Mouse (Mus musculus) spleen, postnatal 4 days (tissue): Measurements from ENCODE around the gene Fbxo11.

ENCODE experiments used
- DNase-seq, 2 experiments: peaks; one replicate each; pipeline ENCODE4 v3.0.0; 2022; ENCODE audit warnings: low spot score in 2 of 2

The Fbxo11 gene

DNA sequence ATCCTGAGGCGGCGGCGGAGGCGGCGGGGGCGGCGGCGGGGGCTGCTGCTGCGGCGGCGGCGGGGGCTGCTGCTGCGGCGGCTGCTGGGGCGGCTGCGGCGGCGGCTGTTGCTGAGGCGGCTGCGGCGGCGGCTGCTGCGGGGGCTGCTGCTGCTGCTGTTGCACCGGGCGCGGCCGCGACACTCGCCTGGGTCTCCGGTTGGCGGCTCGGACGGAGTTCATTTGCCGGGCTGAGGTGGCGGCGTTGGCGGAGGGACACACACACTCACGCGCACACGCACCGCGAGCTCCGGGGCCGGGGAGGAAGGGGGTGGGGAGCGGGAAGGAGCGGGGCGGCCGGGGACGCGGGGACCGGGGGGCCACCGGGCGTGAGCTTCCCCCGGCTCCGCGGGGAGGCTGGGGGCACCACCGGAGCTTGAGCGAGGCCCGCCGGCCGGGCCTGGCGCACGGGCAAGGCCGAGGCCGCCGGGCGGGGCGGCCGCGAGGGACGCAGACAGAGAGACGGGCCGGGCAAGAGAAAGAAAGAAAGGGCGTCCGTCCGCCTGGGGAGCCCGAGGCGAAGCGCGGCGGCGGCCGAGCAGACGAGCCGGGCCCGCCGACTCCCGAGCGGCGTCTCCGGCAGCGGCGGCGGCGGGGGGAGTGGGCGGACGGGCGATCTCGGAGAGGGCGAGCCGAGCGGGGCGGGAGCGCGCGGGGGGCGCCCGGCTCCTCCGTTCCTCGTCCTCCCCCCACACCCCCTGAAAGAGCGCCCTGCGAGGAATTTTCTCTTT is at the start of gene Fbxo11:
Gene Fbxo11 (minus strand): TSS at position 261 of the 770 bp plus-strand sequence.
- peak; percentile 63 to 85 for DNase-seq

DNA sequence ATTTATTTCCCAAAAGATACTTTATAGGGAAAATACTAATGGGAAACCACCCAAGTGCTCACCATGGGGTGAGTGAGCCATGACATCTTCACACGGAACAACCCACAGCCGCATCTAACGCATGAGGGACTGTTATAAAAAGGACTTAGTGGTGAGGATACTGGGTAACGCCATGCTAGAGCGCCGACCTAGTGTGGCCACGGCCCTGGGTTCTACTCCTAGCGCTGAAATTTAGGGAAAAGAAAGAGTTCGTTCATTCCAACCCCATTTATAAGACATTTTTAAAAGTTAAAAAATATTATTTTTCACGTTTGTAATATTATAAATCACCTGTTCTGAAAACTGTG is 48.8 kb upstream of the Fbxo11 start:
- no peak for DNase-seq

DNA sequence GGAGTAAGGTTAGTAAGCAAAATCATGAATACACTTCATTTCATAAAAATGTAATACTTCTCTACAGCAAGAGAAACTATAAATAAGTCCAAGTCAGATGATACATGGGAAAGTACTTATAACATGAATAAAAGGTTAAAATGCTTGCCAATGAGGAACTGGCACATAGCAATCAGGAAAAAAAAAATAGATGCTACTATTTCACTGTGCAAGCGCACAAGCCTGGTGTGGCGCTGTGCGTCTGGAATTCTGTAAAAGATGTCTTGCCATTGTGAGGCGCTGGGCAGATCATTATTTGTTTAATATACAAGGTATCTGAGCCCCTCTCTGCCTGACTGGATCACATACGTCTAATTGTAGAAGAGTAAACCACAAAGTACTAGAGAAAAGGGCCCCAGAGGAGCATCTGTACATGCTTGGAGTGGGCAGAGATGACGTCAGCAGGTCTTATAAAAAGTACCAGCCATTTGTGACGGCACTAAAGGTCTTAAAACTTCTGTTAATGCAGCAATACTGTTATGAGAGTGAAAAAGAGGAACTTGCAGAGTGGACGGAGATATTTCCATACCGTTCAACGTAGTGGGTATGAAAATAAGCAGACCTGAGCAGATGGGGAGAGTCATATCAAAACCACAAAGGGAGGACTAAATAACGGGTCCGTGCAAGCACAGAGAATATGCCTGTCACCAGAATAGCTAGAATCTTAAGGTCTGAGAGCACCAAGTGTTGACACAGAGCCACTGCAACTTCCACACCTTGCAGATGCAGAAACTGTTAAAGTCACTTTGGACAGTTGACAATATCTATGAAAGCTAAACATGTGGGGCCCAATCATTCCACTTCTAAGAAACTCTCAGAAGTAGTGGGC is 48.2 kb upstream of the Fbxo11 start:
- DNase-seq, result no peak

DNA sequence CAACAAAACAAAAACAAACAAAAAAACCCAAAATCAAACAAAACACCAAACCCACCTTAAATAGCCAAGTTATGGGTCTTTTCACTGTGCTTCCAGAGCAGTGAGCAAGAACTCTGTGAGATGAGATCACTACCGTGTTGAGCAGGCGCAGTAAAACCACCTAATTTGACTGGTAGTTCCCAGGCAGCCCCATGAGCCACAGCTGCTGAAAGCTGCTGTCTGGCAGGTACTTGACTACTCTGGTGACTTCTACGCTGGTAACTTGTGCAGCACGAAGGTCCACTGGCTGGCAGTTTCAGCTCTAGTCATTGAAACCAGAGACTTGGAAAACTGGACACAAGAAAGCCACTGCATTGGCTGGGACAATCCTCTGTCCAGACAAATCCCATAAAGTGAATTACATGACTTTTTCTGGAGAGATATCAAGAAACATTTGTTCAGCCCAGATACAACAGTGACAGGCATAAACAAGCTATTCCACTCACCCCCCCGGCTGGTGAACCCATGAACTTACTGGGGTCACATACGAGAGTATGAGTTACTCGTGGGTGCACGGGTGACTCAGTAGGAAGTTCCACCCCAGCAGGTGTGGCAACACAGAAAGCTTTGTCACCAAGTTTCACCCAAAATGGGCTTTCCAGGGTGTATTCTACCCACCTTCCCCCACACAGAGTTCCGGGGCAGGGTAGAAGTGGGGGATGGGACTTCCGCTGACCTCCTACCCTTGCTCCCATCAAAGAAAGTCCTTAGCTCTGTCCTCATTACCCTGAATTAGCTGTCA is 47.0 kb upstream of the Fbxo11 start:
- DNase-seq, result peak in 1 of 2 experiments; percentile 46

DNA sequence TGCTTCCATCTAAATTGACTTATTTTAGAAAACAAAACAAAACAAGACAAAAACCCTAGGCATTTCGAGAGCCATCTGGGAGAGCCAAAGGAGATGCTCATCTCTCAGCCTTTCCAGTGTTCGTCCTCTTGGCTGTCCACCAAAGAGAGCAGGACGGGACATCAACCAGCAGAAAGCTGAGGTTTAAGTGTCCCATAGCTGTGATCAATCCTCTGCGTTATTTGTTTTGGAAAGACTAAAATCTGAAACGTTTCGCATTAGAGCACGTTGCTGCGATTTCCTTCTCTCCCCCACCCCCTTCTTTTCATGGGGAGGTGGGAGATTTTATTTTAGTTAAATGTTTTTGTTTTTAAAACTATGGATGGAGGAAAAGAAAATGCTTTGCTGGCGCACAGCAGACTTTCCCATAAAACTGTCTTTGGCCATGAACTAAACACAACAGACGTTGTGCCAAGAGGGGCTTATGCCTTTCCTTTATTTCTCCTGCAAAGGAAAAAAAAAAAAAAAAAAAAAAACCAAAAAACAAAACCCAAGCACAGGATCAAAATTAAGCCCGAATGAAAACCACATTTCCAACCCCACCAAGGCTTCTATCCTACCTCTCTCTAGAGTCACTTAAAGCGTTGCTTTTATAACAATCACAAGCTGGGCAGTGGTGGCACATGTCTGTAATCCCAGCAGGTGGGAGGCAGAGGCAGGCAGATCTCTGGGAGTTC is 46.1 kb upstream of the Fbxo11 start:
- no peak for DNase-seq

DNA sequence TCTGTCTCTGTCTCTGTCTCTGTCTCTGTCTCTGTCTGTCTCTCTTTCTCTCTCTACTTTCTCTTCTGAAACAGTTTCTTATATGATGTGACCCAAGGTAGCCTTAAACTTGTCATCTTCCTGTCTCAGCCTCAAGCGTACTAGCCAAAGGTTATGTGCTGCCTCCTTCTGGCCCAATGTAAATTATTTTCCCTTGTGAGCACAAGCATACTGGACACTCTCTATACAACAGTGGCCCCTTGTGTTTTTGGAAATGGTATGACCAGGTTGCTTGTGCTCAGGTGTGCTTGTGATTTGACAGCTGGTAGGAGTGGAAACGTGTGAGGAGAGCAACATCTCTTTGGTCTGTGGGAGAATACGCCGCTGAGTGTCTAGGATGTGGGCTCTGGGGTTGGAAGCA is 42.6 kb upstream of the Fbxo11 start:
- DNase-seq, result no peak

DNA sequence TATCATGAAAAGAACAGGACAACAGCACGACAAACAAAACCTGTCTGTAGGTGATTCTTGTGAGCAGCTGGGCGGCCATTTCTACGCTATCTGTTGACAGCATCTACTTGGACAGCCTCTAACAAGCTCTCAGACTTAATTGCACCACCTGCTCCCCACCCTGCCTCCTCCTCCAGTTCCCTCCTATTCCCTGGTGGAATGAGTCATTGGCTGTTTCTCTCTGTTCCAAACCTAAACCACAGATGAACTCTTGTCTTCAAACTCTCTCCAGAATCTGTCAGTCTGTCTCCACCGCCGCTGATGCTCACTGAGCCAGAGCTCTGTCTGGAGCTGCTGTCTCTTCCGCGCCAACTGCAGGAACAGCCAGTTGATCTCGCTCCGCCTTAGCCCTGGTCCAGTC is 41.3 kb upstream of the Fbxo11 start:
- DNase-seq, result no peak

DNA sequence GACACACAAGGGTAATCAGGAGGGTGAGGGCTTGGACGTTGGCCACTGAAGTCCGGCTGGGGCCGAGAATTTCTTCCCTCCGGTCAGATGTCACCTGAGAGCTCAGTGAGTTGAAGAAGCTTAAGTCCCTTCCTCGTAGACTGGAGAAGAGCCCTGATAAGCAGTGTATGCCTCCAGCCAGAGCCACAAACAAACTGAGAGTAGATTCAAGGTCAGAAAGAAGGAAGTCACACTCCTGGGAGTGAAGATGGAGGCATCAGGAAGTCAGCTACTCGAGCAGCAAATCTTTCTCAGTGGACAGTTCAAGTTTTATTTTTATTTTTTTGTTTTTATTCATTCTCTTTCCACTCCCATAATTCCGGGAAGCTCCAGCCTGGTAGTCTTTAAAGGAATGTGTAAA is 37.5 kb upstream of the Fbxo11 start:
- DNase-seq, result no peak

DNA sequence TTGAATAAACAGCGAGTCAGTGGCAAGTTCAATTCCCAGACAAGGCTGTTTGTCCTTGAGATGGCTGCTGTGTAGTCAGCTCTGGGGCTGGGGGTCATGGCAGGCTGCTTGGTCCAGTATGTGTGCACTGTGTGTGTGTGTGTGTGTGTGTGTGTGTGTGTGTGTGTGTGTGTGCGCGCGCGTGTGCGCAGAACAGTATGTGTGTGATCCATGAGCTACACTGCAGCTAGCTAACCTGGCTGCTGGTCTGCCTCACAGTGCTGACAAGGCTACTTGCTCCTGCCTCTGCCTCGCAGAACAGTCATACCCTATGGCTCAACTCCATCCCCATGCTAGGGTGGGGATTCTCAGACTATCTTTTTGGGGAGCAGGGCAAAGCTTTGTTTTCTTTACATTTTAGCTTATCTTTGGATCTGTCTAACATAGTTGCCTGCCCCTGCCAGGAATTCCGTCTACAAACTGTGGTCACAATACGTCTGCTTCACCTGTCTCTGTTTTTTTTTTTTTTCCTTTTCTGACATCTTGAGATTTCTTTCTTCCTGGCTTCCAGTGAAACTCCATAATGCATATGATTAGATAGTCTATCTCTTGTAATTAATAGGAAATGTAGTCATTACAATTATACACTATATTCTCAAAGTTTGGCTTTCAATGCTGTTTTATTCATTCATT is 33.2 kb upstream of the Fbxo11 start:
- DNase-seq, result no peak

DNA sequence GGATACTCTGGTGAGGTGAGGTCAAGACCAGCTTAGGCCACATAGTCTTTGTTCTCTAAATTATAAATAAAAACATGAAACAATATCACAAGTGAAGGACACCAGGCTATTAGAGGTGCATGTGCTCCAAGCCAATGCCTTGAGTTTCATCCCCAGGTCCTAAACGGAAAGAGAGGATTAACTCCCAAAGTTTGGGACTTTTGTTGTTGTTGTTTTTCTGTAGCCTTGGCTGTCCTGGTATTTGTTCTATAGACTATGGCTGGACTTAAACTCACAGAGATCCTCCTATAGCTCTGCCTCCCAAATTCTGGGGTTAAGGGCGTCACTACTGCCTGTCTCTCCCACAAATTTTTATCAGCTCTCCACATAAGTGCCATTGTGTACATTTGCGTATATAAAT is 32.5 kb upstream of the Fbxo11 start:
- no peak for DNase-seq

DNA sequence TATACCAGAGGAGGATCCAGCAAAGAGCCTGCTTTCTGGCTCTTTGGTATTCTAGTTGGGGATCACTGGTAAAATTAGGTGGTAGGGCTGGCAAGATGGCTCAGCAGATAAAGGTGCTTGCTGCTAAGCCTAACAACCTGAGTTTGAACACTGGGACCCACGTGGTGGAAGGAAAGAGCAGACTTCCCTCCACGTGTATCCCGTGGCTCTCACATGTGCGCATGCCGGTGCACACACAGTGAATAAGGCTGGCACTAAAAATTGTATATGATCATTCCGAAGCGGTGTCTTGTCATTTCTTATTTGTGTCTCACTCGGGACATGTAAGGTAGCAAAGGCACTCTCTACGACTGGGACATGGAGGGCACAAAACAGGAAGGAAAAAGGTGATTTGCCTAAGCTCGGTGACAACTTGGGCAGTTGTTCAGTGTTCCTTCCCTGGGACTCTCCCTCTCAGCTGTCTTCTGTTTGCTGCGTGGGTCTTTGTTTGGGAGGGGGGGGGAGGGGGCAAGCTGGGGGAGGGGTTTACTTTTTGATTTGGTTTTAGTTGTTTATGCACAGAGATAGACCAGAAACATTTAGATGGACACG is 31.8 kb upstream of the Fbxo11 start:
- DNase-seq, result no peak

DNA sequence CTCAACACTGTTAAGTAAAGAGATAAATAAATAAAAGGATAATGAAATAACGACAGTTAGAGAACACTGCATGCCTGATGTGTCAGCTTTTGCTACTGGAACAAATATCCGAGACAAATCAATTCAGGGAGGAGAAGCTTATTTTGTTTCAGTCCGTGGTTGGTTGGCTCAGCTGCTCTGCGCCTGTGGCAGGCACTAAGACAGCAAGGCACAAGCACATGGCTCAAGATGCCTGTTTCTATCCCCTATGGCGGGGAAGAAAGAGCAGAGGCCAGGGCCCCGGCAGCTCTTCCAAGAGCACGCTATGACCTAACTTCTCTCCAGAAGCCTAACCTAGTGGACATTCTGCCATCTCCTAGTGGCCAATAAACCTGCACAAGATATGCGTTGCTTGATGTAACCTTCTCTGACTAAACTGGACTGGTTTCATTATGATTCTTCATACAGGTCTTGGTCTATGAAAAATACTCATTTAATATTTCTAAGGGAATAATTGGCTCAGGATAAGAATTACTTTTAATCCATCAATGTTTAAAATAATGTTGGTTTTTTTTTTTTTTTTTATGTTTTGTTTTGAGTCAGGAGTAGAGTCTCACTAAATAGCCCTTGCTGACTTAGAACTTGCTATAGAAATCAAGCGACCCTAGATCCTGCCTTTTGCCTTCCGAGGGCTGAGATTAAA is 30.6 kb upstream of the Fbxo11 start:
- DNase-seq, result no peak

DNA sequence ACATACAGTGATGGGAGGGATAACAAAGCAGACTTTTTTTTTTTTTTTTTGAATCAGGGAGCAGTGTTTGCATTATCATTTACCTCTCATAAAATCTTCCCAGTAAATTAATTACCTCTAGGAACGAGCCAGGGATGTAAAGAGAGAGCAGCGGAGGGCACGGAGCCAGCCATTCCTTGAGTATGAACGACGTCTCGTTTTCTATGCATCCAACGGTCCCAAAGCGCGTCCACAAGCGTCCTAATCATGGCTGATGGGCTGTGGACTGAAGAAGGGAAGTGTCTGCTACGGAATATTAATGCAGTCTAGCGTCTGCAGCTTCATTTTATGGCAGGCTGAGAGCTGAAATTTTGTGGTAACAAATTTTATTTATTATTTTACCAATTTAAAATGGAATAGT is 29.2 kb upstream of the Fbxo11 start:
- no peak for DNase-seq

DNA sequence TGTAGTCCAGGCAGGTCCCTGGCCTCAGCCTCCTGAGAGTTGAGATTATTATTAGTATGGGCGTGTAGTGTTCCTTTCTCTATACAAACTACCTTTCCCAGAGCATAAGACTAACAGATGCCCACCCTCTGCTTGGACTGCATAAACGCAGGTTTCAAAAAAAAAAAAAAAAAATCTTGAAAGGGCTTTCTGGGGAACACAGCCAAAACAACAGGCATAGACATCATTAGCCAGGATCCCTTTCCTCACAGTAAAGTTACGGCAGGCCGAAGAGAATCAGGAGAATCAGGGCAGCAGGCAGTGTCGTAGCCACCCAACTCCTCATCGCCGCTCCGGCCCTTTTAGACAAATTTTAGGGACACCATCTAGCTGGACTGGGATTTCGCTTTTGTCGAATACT is 28.7 kb upstream of the Fbxo11 start:
- DNase-seq, result no peak

DNA sequence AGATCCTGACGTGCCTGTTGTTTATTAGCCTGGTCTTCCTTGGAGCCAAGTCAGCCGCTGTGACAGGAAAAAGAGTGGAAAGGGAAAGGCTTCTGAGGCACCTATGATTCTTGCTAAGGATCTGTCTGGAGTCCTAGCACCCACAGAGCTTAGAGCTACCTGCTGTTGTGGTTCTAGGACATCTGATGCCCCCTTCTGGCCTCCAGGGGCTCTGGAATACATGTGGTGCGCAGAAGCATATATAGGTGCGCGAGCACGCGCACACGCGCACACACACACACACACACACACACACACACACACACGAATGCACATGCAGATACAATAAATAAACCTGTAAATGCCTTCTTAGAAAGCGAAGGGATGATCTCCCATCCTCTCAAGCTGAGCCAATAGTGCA is 20.9 kb upstream of the Fbxo11 start:
- DNase-seq, result no peak

DNA sequence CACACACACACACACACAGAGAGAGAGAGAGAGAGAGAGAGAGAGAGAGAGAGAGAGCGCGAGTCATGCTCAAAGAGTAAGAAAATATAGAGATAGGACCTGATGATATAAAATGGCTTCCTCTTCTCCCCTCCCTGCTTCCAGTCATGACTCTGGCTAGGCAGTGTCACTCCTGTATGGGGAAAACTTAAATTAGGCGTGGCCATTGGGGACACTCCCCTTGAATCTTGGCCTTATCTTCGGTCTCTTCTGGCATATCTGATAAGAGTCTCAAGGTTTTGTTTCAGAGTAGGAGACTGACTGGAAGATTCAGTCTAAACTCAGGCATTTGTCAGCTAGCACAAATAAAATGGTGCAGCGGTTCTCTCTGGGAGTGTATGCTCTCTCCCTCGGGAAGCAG is 16.4 kb upstream of the Fbxo11 start:
- no peak for DNase-seq

DNA sequence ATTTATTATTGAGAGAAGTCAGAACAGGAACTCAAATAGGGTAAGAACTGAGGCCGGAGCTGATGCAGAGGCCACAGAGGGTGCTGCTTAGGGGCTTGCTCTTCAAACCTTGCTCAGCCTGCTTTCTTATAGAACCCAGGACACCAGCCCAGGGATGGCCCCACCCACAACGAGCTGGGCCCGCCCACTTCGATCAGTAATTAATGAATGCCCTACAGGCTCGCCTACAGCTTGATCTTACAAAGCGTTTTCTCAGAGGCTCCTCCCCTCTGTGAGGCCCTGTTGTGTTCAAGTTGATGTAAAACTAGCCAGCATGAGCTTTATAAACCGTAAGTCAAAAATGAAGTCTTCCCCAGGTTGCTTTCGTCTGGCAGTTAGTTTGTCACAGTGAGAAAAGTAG is 14.7 kb upstream of the Fbxo11 start:
- DNase-seq, result no peak

DNA sequence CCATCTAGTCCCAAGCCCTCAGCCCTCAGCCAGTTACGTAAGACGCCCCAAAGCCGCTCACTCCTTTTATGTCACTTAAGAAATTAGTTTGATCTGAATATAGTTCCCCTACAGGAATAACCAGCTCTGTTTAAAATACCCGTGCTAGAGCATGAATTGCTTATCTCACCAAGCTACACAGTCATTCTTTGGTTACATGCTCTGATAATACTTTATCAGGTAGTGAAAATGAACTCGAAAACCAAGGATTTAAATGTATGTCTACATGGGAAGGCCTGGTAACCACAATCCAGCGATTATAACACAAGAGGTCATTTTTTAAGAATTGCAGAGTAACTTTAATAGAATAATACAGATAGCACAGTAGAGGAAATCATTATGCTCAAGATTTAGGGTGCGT is 7.0 kb upstream of the Fbxo11 start:
- no peak for DNase-seq

DNA sequence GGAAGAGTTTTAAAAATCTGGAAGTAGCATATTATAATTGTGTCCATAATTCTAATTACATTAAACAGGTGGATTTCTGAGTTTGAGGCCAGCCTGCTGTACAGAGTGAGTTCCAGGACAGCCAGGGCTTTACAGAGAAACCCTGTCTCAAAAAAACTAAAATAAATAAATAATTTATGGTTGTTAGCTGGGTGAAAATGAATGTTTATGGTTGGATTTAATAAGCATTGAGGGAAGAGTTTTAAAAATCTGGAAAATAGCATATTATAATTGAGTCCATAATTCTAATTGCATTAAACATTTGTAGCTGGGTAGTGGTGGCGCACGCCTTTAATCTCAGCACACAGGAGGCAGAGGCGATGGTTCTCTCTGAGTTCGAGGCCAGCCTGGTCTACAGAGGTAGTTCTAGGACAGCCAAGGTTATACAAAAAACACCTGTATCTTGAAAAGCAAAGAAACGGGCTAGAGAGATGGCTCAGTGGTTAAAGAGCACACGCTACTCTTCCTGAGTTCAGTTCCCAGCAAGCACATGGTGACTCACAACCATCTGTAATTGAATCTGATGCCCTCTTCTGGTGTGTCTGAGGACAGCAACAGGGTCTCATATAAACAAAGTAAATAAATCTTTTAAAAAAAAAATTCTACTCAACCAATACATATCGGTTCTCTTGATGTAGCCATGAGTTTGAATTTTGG is 3.1 kb upstream of the Fbxo11 start:
- no peak for DNase-seq
